Mouse (Mus musculus): ENCODE measurements around the gene Tas2r143. TPM values are rescaled to one million over a fixed set of nuclear protein-coding genes. Genes with fewer than 3 reads are reported as not detected.

Gene Tas2r143
- total RNA-seq, 1 experiment from 2014 or later: not detected

DNA sequence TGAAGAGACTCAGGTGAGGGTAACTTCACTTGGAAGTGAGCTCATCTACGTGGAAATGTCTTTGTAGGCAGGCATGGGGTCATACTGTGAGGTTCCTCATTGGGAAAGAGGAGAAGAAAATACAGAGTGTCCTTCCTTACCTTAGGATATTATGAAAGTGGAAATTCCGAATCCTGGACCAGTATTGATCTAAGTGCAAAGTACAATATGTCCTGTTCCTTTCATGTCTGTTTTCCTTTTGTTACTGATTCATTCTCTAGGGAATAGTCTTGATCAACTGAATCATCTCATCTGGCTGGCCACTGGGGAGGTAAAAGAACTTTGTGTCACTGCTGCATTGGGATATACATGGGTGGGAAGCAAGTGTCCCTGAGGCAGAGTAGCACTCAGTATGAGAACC lies 35.5 kb downstream of the Tas2r143 start:
- no peak for ATAC-seq (replicated peaks in 1 of 2; ENCODE audit: insufficient read depth in 1 of 2, low FRiP score in 2 of 2, low TSS enrichment in 1 of 2, low read depth in 1 of 2, poor library complexity in 2 of 2, severe bottlenecking in 2 of 2)

DNA sequence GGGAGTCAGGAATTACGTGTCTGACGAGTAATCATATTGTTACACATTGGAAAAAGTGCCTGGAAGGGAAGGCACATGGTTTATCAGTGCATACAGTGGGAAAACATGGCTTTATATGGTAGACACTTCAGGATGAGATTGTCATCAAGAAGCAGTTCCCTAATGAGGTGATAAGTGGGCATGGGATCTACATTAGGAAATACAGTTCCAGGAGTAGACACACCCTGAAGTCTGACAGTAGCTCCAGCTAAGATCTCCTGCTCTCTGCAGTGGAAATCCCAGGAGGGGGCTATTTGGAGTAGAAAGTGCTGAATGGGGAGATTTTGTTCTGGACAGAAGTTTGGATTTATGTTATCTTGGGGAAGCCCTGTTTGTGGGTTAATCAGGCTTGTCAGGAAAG lies 41.4 kb downstream of the Tas2r143 start:
- ATAC-seq (replicated peaks in 1 of 2; ENCODE audit: insufficient read depth in 1 of 2, low FRiP score in 2 of 2, low TSS enrichment in 1 of 2, low read depth in 1 of 2, poor library complexity in 2 of 2, severe bottlenecking in 2 of 2): no peak

DNA sequence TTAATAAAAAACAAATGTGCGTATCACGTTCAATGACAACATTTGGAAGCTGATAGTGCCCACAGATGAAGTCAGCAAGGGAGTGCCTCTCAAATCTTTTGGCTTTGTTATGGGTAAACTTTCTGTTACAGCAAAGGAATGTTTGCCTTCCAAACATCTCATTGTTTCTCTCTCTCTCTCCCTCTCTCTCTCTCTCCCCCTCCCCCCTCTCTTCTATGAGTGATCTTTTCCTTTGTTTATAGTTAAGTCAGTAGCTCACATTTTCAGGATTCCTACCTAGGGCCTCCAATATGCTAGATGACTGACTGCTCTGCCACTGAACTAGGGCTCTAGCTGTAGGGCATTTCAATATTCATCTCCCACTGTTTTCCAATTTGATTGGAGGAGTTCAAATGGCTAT lies 44.5 kb downstream of the Tas2r143 start:
- no peak for ATAC-seq (replicated peaks in 1 of 2; ENCODE audit: insufficient read depth in 1 of 2, low FRiP score in 2 of 2, low TSS enrichment in 1 of 2, low read depth in 1 of 2, poor library complexity in 2 of 2, severe bottlenecking in 2 of 2)

DNA sequence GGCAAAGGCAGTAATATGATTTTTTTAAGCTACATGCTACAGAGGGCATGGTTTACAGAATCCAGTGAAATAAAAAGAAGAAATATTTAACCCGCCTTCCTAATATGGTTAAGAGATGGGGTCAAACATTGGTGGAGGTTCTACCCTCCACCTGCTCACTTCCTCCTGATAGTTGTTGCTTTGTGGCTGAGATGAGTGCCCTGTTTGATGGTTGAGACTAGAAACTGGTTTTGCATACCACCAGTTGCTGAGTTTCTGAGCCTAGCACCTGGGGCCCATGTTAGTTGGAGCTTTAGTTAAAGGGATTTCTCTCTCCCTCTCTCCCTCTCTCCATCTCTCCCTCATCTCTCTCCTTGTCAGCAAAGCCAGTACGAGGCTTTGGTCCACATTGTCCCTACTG lies 47.3 kb downstream of the Tas2r143 start:
- ATAC-seq (replicated peaks in 1 of 2; ENCODE audit: insufficient read depth in 1 of 2, low FRiP score in 2 of 2, low TSS enrichment in 1 of 2, low read depth in 1 of 2, poor library complexity in 2 of 2, severe bottlenecking in 2 of 2): no peak

Other genes with a start within 250 kb of the Tas2r143 start
- gene Tas2r144, start 184.9 kb upstream of the Tas2r143 start, total RNA-seq (2017): not detected in 2 replicates
- gene Gstk1, start 154.3 kb upstream of the Tas2r143 start, total RNA-seq (2017): 19.0 and 25.7 TPM in 2 replicates
- gene Tmem139, start 138.3 kb upstream of the Tas2r143 start, total RNA-seq (2017): not detected in 2 replicates
- 101 and 111 TPM in 2 replicates for gene Casp2, start 135.3 kb upstream of the Tas2r143 start, total RNA-seq (2017)
- gene Clcn1, start 113.6 kb upstream of the Tas2r143 start, total RNA-seq (2017): 0.75 TPM in 1 of 2 replicates, not detected in the other
- not detected in 2 replicates for gene Fam131b, start 75.6 kb upstream of the Tas2r143 start, total RNA-seq (2017)
- gene Zyx, start 50.6 kb upstream of the Tas2r143 start, total RNA-seq (2017): 71.2 and 71.8 TPM in 2 replicates
- 0.56 and 0.84 TPM in 2 replicates for gene Epha1, start 27.0 kb upstream of the Tas2r143 start, total RNA-seq (2017)
- not detected in 2 replicates for gene Tas2r135, start 5.2 kb downstream of the Tas2r143 start, total RNA-seq (2017)
- gene Tas2r126, start 34.3 kb downstream of the Tas2r143 start, total RNA-seq (2017): not detected in 2 replicates
- gene Olfr458, start 65.0 kb downstream of the Tas2r143 start, total RNA-seq (2017): not detected in 2 replicates
- gene Olfr457, start 76.1 kb downstream of the Tas2r143 start, total RNA-seq (2017): not detected in 2 replicates
- not detected in 2 replicates for gene Olfr456, start 87.0 kb downstream of the Tas2r143 start, total RNA-seq (2017)
- gene Olfr455, start 147.3 kb downstream of the Tas2r143 start, total RNA-seq (2017): not detected in 2 replicates
- not detected in 2 replicates for gene Tcaf3, start 197.5 kb downstream of the Tas2r143 start, total RNA-seq (2017)
- gene Tcaf2, start 245.0 kb downstream of the Tas2r143 start, total RNA-seq (2017): 0.20 and 1.3 TPM in 2 replicates